Mouse (Mus musculus): ENCODE results near the gene Cd300a.

DNA sequence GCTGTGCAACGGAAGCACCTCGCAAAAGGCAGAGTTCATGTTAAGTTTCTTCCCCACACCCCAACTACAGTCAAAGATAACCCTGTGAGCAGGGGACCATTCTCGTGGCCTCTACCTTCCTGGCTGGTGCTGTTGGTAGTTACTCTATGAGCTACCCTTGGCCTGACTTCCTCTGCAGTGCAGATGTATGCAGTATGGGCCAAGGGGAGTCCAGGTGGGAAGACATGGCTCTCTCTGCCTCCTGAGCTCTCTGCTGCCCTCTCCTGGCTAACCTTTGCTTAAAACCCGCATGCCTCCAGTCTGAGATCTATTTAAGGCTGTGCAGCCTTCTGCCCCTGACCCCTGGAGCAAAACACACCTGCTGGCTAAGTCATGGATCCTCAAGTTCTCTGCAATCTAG is 34.1 kb downstream of the Cd300a start:
- peak; percentile 84 for TF ChIP-seq CTCF (IDR thresholded peaks at IDR 0.05; ENCODE audit: low read depth)
- TF ChIP-seq EP300 (IDR thresholded peaks at IDR 0.05; ENCODE audit: low read depth) = no peak

Measured in liver, embryonic 14.5 days (tissue).